8 mouse cellular contexts compared by ENCODE assay signal in genomic region chr13:35026879-35027278, GRCm38 (mm10). TPM values are rescaled to one million over a fixed set of nuclear protein-coding genes. Genes with fewer than 3 reads are reported as not detected.
DNase-seq lines count a peak whose midpoint lies in the region; ATAC-seq and TF ChIP-seq lines count a peak whose summit lies in the region.

TSS of gene Eci2 (minus strand) at chr13:35027096.

- no peaks in the 10 kb centered on the region for H3K4me1 ChIP-seq in forebrain, postnatal 0 days (ENCODE audit: insufficient read depth)
- H3K4me1 ChIP-seq in hindbrain, embryonic 11.5 days (replicated peaks; ENCODE audit: control insufficient read depth, insufficient read depth, low read length) = no peaks in the 10 kb centered on the region

- TF ChIP-seq CTCF in forebrain, postnatal 0 days (IDR thresholded peaks at IDR 0.05; ENCODE audit: low read depth) = peak; percentile 67

- no peaks in the 10 kb centered on the region for H3K27me3 ChIP-seq in forebrain, postnatal 0 days (ENCODE audit: insufficient read depth, low read length)
- no peaks in the 10 kb centered on the region for H3K27me3 ChIP-seq in hindbrain, embryonic 11.5 days (ENCODE audit: control insufficient read depth, insufficient read depth, low read length)

- H3K4me2 ChIP-seq in forebrain, postnatal 0 days (ENCODE audit: low read depth) = no peak within 1 kb of the TSS
- H3K4me2 ChIP-seq in hindbrain, embryonic 11.5 days (replicated peaks; ENCODE audit: low read depth, low read length) = no peak within 1 kb of the TSS

- no peak for ATAC-seq in forebrain, postnatal 0 days
- no peak for ATAC-seq in hindbrain, embryonic 11.5 days (ENCODE audit: low FRiP score)
- ATAC-seq in megakaryocyte, adult 5-6 weeks (ENCODE audit: poor library complexity, severe bottlenecking) = peak; percentile 51; the same call in 1 of the 2 replicates

- no peak within 1 kb of the TSS for H3K4me3 ChIP-seq in forebrain, postnatal 0 days (ENCODE audit: low read depth, low read length)
- H3K4me3 ChIP-seq in hindbrain, embryonic 11.5 days (ENCODE audit: low read depth, low read length) = no peak within 1 kb of the TSS

- H3K36me3 ChIP-seq in forebrain, postnatal 0 days (ENCODE audit: insufficient read depth) = no peaks in the 10 kb centered on the region
- no peaks in the 10 kb centered on the region for H3K36me3 ChIP-seq in hindbrain, embryonic 11.5 days (ENCODE audit: control insufficient read depth, insufficient read depth, low read length)

- no peak within 1 kb of the TSS for H3K9ac ChIP-seq in forebrain, postnatal 0 days
- H3K9ac ChIP-seq in hindbrain, embryonic 11.5 days (ENCODE audit: low read depth, low read length) = no peak within 1 kb of the TSS

- H3K9me3 ChIP-seq in forebrain, postnatal 0 days (ENCODE audit: low read length) = no peaks in the 10 kb centered on the region
- no peaks in the 10 kb centered on the region for H3K9me3 ChIP-seq in hindbrain, embryonic 11.5 days (ENCODE audit: control insufficient read depth, low read length)

- no peak within 1 kb of the TSS for H3K27ac ChIP-seq in forebrain, postnatal 0 days (ENCODE audit: low read depth, low read length)
- no peak within 1 kb of the TSS for H3K27ac ChIP-seq in hindbrain, embryonic 11.5 days (ENCODE audit: low read depth, low read length)

- 3% methylated on average over 6 of the region's 6 CpGs for WGBS in forebrain, postnatal 0 days
- 9% methylated on average over 6 of the region's 6 CpGs for WGBS in hindbrain, embryonic 11.5 days

- peak in 1 of 2 experiments; percentile 25 for DNase-seq in frontal cortex, adult 2 months (ENCODE audit: extremely low spot score in 1 of 2, low spot score in 1 of 2)
- DNase-seq in frontal cortex, postnatal 25 days (ENCODE audit: low spot score in 2 of 2) = no peak
- peak; percentile 45 to 54 for DNase-seq in adrenal gland, postnatal 36 days
- DNase-seq in forebrain, postnatal 0 days = peak; percentile 24
- peak; percentile 60 for DNase-seq in hindbrain, embryonic 11.5 days (ENCODE audit: low spot score)
- no peak for DNase-seq in left cerebral cortex, adult 8-10 months (ENCODE audit: low spot score in 2 of 2)
- peak; percentile 15 to 58 for DNase-seq in spleen, postnatal 4 days (ENCODE audit: low spot score in 2 of 2)

RNA-seq across cellular contexts. Expression of gene Eci2, which starts in this region (rescaled TPM):
- 62.7 and 68.7 TPM in 2 replicates for polyA plus RNA-seq in frontal cortex, adult 2 months (2012; rRNA removed)
- 100 to 1,000 TPM; 110 to 129 TPM for total RNA-seq in adrenal gland, postnatal 36 days (2021)
- 102 and 116 TPM in 2 replicates for total RNA-seq in forebrain, postnatal 0 days (2014; rRNA removed)
- polyA plus RNA-seq in forebrain, postnatal 0 days (2015; fragmentation: Nextera tagmentation; extraction: Ambion mirVana) = 103 and 104 TPM in 2 replicates
- 124 and 128 TPM in 2 replicates for polyA plus RNA-seq in hindbrain, embryonic 11.5 days (2014; fragmentation: Nextera tagmentation; extraction: Ambion mirVana)
- 10 to 100 TPM; 46.2 to 59.1 (median 50.7) TPM for total RNA-seq in left cerebral cortex, adult 8-10 months (2022)
- total RNA-seq in megakaryocyte, adult 5-6 weeks (2015) = 57.2 and 64.4 TPM in 2 replicates
- total RNA-seq in megakaryocyte, adult 5-6 weeks (2017) = 38.5 and 47.9 TPM in 2 replicates

Comparison
In these comparisons a context has a peak if more than half of its experiments do, and no peak if none do; other contexts are left out.
1. DNase-seq: peak in adrenal gland, postnatal 36 days (2 of 2), forebrain, postnatal 0 days (single experiment), hindbrain, embryonic 11.5 days (single experiment) and spleen, postnatal 4 days (2 of 2); none in frontal cortex, postnatal 25 days (0 of 2) and left cerebral cortex, adult 8-10 months (0 of 2).